Mouse (Mus musculus) left cerebral cortex, postnatal 14 days (tissue): Measurements from ENCODE around the gene Rab11fip3. TPM values are rescaled to one million over a fixed set of nuclear protein-coding genes. Genes with fewer than 3 reads are reported as not detected.

Experiments
- DNase-seq, 2 experiments: peaks; one replicate each; pipeline ENCODE4 v3.0.0; 2021 to 2022; ENCODE audit warnings: low spot score in 2 of 2, mixed read lengths in 1 of 2
- intact Hi-C: fragments of 180-260 bp; cut with DNase I; formaldehyde crosslinking; loops from one replicate; pipeline ENCODE4 v1.15.1; 2025
- total RNA-seq, 2 experiments: library from RNA; stranded (reverse); gene quantifications; 2 replicates each; pipeline ENCODE4 v1.2.3; 2021

Rab11fip3 gene
- total RNA-seq, 2 experiments from 2014 or later, result 80.5 to 85.2 TPM

- DNase-seq, result no peak
- intact Hi-C loops, result no loop called here
Observed at GRCm38 (mm10) chr17:25947576-25947975, 121.8 kb downstream of the Rab11fip3 start.

DNA sequence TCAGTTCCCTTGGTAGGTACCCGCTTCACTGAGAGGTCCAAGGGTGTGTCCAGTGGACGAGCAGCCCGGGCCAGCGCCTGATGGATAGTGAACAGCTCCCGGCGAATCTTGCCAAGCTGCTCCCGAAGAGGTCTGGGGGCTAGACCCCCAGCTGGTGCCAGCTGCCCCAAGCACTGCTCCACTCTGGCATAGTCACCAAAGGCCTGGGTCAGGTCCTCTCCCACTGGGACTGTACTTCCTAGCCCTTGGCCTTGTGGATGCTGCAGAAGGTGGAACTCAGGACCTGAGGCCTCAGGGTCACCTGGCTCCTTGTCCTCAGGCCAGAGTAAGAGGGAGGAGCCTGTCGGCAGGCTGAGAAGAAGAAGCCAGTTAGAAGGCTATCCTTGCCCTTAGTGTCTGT, 122.5 kb downstream of the Rab11fip3 start:
- no peak for DNase-seq
- intact Hi-C loops, result no loop called here

GRCm38 (mm10) chr17:25946349-25946748, 123.0 kb downstream of the Rab11fip3 start:
- no peak for DNase-seq
- intact Hi-C loops, result no loop called here

GRCm38 (mm10) chr17:25945517-25946155, 123.7 kb downstream of the Rab11fip3 start:
- intact Hi-C loops, result no loop called here

DNA sequence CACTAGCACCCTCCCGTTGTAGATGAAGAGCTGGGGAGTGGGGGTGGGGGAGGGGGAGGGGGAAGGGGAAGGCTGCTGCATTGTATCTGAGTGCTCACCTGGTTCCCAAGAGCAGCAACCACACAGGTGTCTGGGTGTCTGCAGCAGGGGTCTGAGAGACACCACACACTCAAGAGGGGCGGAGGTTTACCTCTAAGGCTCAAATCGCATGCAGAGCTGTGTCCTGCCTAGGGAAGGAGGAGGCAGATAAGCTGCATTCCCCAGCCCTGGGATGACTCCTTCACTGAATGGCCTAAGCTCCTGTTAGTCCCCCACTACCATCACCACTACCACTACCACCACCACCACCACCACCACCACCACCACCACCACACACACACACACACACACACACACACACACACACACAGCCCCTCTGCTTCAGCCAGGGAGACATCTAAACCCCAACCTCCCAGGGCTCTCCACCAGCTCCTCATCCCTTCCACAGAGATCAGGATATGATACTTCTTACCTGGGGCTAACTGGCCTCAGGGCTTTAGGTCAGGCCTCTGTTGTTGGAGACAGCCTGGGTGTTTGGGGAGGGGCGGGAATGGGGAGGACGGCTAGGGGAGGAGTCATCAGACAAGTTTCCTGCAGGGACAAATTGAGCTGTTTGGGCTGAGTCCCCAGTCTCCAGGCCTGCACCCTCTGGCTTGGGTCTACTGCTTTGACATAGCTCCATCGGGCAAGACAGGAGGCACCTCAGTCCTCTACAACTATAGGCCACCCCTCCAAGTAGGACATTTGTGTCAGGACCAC, 124.8 kb downstream of the Rab11fip3 start, which contains the start of the genes Pigq and Nhlrc4:
Gene Pigq (minus strand): TSS at position 571 of the 798 bp plus-strand sequence.
Gene Nhlrc4 (minus strand): TSS at position 596 of the 798 bp plus-strand sequence.
- intact Hi-C loops, result no loop called here

More at GRCm38 (mm10) chr17:25945517-25946155, 123.7 kb downstream of the Rab11fip3 start:
- DNase-seq, result no peak

DNA sequence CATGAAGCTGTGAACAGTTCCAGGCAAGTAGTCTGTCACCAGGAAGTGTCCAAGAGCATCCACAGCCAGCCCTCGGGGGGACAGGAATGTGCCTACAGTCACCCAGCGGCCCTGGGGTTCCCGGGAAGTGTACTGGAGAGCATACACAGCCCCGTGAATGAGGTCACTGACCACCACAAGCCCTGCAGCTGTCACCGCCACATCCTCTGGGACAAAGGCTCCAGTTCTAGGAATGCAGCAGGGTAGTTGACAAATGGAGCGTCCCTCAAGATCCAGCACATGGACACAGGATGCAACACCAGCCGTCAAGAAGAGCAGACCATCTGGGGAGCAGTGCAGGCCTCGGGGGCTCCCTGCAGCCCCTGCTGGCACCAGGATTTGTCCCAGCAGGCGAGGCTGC, 125.6 kb downstream of the Rab11fip3 start:
- intact Hi-C loops, result no loop called here
- no peak for DNase-seq

More for the DNA sequence above, 124.8 kb downstream of the Rab11fip3 start, which contains the start of the genes Pigq and Nhlrc4:
- no peak for DNase-seq

DNA sequence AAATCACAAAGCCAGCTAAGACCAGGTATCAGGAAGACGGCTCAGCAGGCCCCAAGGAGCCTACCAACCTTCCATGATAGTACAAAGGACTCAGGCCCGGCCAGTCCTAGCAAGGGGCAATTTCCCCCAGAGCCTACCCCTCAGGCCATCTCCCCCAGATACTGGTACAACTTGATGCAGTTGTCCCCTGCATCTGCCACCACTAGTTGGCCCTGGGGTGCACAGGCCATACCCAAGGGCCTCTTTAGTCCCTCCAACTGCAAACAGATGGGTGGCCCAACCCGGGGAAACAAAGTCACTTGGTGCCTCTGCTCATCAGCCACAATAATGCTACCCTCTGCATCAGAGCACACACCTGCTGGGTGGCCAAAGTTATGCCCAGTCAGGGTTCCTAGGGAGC, 126.1 kb downstream of the Rab11fip3 start:
- DNase-seq, result no peak
- intact Hi-C loops, result no loop called here

GRCm38 (mm10) chr17:25942597-25943151, 126.7 kb downstream of the Rab11fip3 start:
- no peak for DNase-seq
- intact Hi-C loops, result no loop called here

GRCm38 (mm10) chr17:25941511-25942241, 127.7 kb downstream of the Rab11fip3 start:
- peak; percentile 64 to 82 for DNase-seq
- intact Hi-C loops, result no loop called here

Other genes starting within 250 kb of the Rab11fip3 start
- 10 to 100 TPM; 22.3 to 23.3 TPM for gene Wdr24, start 245.9 kb downstream of the Rab11fip3 start, total RNA-seq
- gene Jmjd8, start 240.7 kb downstream of the Rab11fip3 start, total RNA-seq, result 10 to 100 TPM; 59.1 to 59.6 TPM
- 100 to 1,000 TPM; 160 to 166 TPM for gene Stub1, start 236.2 kb downstream of the Rab11fip3 start, total RNA-seq
- gene Rhbdl1, start 232.3 kb downstream of the Rab11fip3 start, total RNA-seq, result 10 to 100 TPM; 85.8 to 89.7 TPM
- gene Gm20683, start 227.8 kb downstream of the Rab11fip3 start, total RNA-seq, result 10 to 100 TPM; 29.0 to 29.5 TPM
- 10 to 100 TPM; 81.9 to 84.9 TPM for gene Rhot2, start 224.7 kb downstream of the Rab11fip3 start, total RNA-seq
- 10 to 100 TPM; 34.2 to 37.9 TPM for gene Wdr90, start 208.1 kb downstream of the Rab11fip3 start, total RNA-seq
- 10 to 100 TPM; 25.5 to 31.6 TPM for gene Mcrip2, start 200.8 kb downstream of the Rab11fip3 start, total RNA-seq
- gene Mettl26, start 194.5 kb downstream of the Rab11fip3 start, total RNA-seq, result 10 to 100 TPM; 37.6 to 40.3 TPM
- gene Wfikkn1, start 188.7 kb downstream of the Rab11fip3 start, total RNA-seq, result 1 to 10 TPM; 1.1 to 1.8 TPM
- gene Rab40c, start 149.8 kb downstream of the Rab11fip3 start, total RNA-seq, result 10 to 100 TPM; 53.7 to 57.3 TPM
- gene Pigq, start 124.6 kb downstream of the Rab11fip3 start, total RNA-seq, result 100 to 1,000 TPM; 138 to 145 TPM
- gene Nhlrc4, start 124.6 kb downstream of the Rab11fip3 start, total RNA-seq, result not detected
- under 1 TPM in 1 of 2 experiments, not detected in 1; 0.13 TPM for gene A930017K11Rik, start 117.0 kb downstream of the Rab11fip3 start, total RNA-seq
- 10 to 100 TPM; 46.5 to 50.0 TPM for gene Capn15, start 83.8 kb downstream of the Rab11fip3 start, total RNA-seq
- gene Decr2, start 20.8 kb upstream of the Rab11fip3 start, total RNA-seq, result 10 to 100 TPM; 24.3 to 26.3 TPM
- 1 to 10 TPM; 2.6 to 3.4 TPM for gene Nme4, start 26.0 kb upstream of the Rab11fip3 start, total RNA-seq
- 10 to 100 TPM in 1 of 2 experiments, 1 to 10 TPM in 1; 9.7 to 12.3 TPM for gene Tmem8, start 43.7 kb upstream of the Rab11fip3 start, total RNA-seq
- gene Mrpl28, start 53.9 kb upstream of the Rab11fip3 start, total RNA-seq, result 10 to 100 TPM; 70.1 to 70.5 TPM
- 10 to 100 TPM; 21.2 to 23.3 TPM for gene Axin1, start 69.1 kb upstream of the Rab11fip3 start, total RNA-seq
- gene Pdia2, start 129.5 kb upstream of the Rab11fip3 start, total RNA-seq, result under 1 TPM; 0.33 to 0.53 TPM
- gene Rgs11, start 133.4 kb upstream of the Rab11fip3 start, total RNA-seq, result 10 to 100 TPM; 56.1 to 56.2 TPM
- gene Arhgdig, start 138.2 kb upstream of the Rab11fip3 start, total RNA-seq, result 100 to 1,000 TPM; 170 TPM
- gene Fam234a, start 174.7 kb upstream of the Rab11fip3 start, total RNA-seq, result 10 to 100 TPM; 15.7 to 18.4 TPM
- gene Luc7l, start 183.3 kb upstream of the Rab11fip3 start, total RNA-seq, result 10 to 100 TPM; 80.2 to 81.5 TPM